ENCODE assay signal across 8 mouse cellular contexts in genomic region chr9:14613308-14614204, GRCm38 (mm10). TPM values are rescaled to one million over a fixed set of nuclear protein-coding genes. Genes with fewer than 3 reads are reported as not detected.
DNase-seq lines count a peak whose midpoint lies in the region; ATAC-seq and TF ChIP-seq lines count a peak whose summit lies in the region.

No protein-coding gene starts in this region.

- TF ChIP-seq EP300 in lung, postnatal 0 days (IDR thresholded peaks at IDR 0.05): no peak

- TF ChIP-seq CTCF in cortical plate, adult 2 months (IDR thresholded peaks at IDR 0.05; ENCODE audit: extremely low read depth, insufficient read depth, low read length): no peak
- no peak for TF ChIP-seq CTCF in lung, postnatal 0 days (IDR thresholded peaks at IDR 0.05)

- DNase-seq in hindbrain, embryonic 14.5 days (ENCODE audit: low spot score): no peak
- DNase-seq in lung, postnatal 0 days (ENCODE audit: low spot score): no peak
- DNase-seq in cerebellum, postnatal 36 days: no peak
- DNase-seq in spleen, postnatal 4 days (ENCODE audit: low spot score in 2 of 2): no peak

- peak overlapping the region; percentile 87 for H3K9ac ChIP-seq in hindbrain, embryonic 14.5 days
- H3K9ac ChIP-seq in lung, postnatal 0 days (replicated peaks; ENCODE audit: low read depth): peak overlapping the region; percentile 98

- peaks cover 44% of the 10 kb centered on the region for H3K27me3 ChIP-seq in erythroblast, embryonic 14.5 days (ENCODE audit: control insufficient read depth)
- no peaks in the 10 kb centered on the region for H3K27me3 ChIP-seq in hindbrain, embryonic 14.5 days (ENCODE audit: control insufficient read depth, insufficient read depth, low read length)
- H3K27me3 ChIP-seq in lung, postnatal 0 days (replicated peaks; ENCODE audit: insufficient read depth, low read length): no peaks in the 10 kb centered on the region

- 10% methylated on average over 15 of the region's 15 CpGs for WGBS in hindbrain, embryonic 14.5 days
- WGBS in lung, postnatal 0 days: 2% methylated on average over 15 of the region's 15 CpGs

- H3K27ac ChIP-seq in cortical plate, adult 2 months (ENCODE audit: insufficient read depth, low read length): peak overlapping the region; percentile 89; the same call in 1 of the 2 replicates
- peak overlapping the region; percentile 52 for H3K27ac ChIP-seq in hindbrain, embryonic 14.5 days
- H3K27ac ChIP-seq in lung, postnatal 0 days (ENCODE audit: low read length): peak overlapping the region; percentile 96

- no peaks in the 10 kb centered on the region for H3K4me1 ChIP-seq in erythroblast, embryonic 14.5 days (ENCODE audit: control insufficient read depth)
- H3K4me1 ChIP-seq in cortical plate, adult 2 months (ENCODE audit: control insufficient read depth, insufficient read depth, low read length): 0 out of 2 replicates have a peak, but pooled peaks cover 4% of the 10 kb centered on the region
- H3K4me1 ChIP-seq in hindbrain, embryonic 14.5 days (replicated peaks; ENCODE audit: control insufficient read depth, insufficient read depth, low read length): peaks cover 21% of the 10 kb centered on the region
- H3K4me1 ChIP-seq in lung, postnatal 0 days (ENCODE audit: insufficient read depth, low read depth, low read length): peaks cover 26% of the 10 kb centered on the region

- H3K4me2 ChIP-seq in hindbrain, embryonic 14.5 days (replicated peaks): peak overlapping the region; percentile 79
- H3K4me2 ChIP-seq in lung, postnatal 0 days (replicated peaks; ENCODE audit: low read depth, low read length): peak overlapping the region; percentile 82

- peak overlapping the region; percentile 54 for H3K4me3 ChIP-seq in erythroblast, embryonic 14.5 days (replicated peaks)
- H3K4me3 ChIP-seq in cortical plate, adult 2 months (ENCODE audit: insufficient read depth, low read length): peak overlapping the region; percentile 61
- peak overlapping the region; percentile 79 for H3K4me3 ChIP-seq in hindbrain, embryonic 14.5 days (replicated peaks; ENCODE audit: low read length)
- H3K4me3 ChIP-seq in lung, postnatal 0 days (ENCODE audit: low read depth, low read length): peak overlapping the region; percentile 87

- H3K36me3 ChIP-seq in erythroblast, embryonic 14.5 days (ENCODE audit: control insufficient read depth): no peaks in the 10 kb centered on the region
- no peaks in the 10 kb centered on the region for H3K36me3 ChIP-seq in hindbrain, embryonic 14.5 days (replicated peaks; ENCODE audit: control insufficient read depth, insufficient read depth)
- H3K36me3 ChIP-seq in lung, postnatal 0 days (ENCODE audit: insufficient read depth, low read length): no peaks in the 10 kb centered on the region

- ATAC-seq in erythroblast, adult 5-6 weeks (replicated peaks; ENCODE audit: low FRiP score, poor library complexity, severe bottlenecking): no peak
- no peak for ATAC-seq in hindbrain, embryonic 14.5 days (ENCODE audit: low FRiP score)
- no peak for ATAC-seq in lung, postnatal 0 days
- no peak for ATAC-seq in megakaryocyte-erythroid progenitor cell, adult 5-6 weeks (replicated peaks; ENCODE audit: low FRiP score, low TSS enrichment, poor library complexity, severe bottlenecking)

- no peak for TF ChIP-seq POLR2A in cortical plate, adult 2 months (IDR thresholded peaks at IDR 0.05; ENCODE audit: extremely low read depth, insufficient read depth, low read length)

- H3K9me3 ChIP-seq in erythroblast, embryonic 14.5 days (ENCODE audit: control insufficient read depth, low read length): no peaks in the 10 kb centered on the region
- no peaks in the 10 kb centered on the region for H3K9me3 ChIP-seq in hindbrain, embryonic 14.5 days (ENCODE audit: control insufficient read depth, low read length)
- no peaks in the 10 kb centered on the region for H3K9me3 ChIP-seq in lung, postnatal 0 days (ENCODE audit: low read length)

RNA-seq across cellular contexts. Expression of gene Amotl1, which starts 31.3 kb away (rescaled TPM):
- polyA plus RNA-seq in erythroblast, embryonic 14.5 days (2012): 0.03 and 0.11 TPM in 2 replicates
- total RNA-seq in erythroblast, adult 5-6 weeks (2015; ENCODE audit: low replicate concordance): 0.21 TPM in 1 of 2 replicates, not detected in the other
- total RNA-seq in erythroblast, adult 5-6 weeks (2017; ENCODE audit: low replicate concordance): not detected in 2 replicates
- polyA plus RNA-seq in cortical plate, adult 2 months (2012; rRNA removed): 8.0 TPM in 2 replicates
- polyA plus RNA-seq in hindbrain, embryonic 14.5 days (2014; fragmentation: Nextera tagmentation; extraction: Ambion mirVana): 10.1 and 10.3 TPM in 2 replicates
- 12.9 and 14.3 TPM in 2 replicates for polyA plus RNA-seq in lung, postnatal 0 days (2015; fragmentation: Nextera tagmentation; extraction: Ambion mirVana)
- total RNA-seq in megakaryocyte-erythroid progenitor cell, adult 5-6 weeks (2014; fragmentation: Nextera tagmentation): not detected in 2 replicates
- not detected in 2 replicates for total RNA-seq in megakaryocyte-erythroid progenitor cell, adult 5-6 weeks (2017)
